Mouse (Mus musculus): ENCODE measurements around the gene Olfr549.

Gene Olfr549

GRCm38 (mm10) chr7:102597378-102598031 is 47.8 kb downstream of the Olfr549 start, which contains the start of gene Olfr552:
Gene Olfr552, plus strand, starts transcription at chr7:102597770.
- DNase-seq (ENCODE audit: low spot score), result no peak
